Mouse (Mus musculus): ENCODE data around the gene Serpinb6b.

The Serpinb6b gene

DNA sequence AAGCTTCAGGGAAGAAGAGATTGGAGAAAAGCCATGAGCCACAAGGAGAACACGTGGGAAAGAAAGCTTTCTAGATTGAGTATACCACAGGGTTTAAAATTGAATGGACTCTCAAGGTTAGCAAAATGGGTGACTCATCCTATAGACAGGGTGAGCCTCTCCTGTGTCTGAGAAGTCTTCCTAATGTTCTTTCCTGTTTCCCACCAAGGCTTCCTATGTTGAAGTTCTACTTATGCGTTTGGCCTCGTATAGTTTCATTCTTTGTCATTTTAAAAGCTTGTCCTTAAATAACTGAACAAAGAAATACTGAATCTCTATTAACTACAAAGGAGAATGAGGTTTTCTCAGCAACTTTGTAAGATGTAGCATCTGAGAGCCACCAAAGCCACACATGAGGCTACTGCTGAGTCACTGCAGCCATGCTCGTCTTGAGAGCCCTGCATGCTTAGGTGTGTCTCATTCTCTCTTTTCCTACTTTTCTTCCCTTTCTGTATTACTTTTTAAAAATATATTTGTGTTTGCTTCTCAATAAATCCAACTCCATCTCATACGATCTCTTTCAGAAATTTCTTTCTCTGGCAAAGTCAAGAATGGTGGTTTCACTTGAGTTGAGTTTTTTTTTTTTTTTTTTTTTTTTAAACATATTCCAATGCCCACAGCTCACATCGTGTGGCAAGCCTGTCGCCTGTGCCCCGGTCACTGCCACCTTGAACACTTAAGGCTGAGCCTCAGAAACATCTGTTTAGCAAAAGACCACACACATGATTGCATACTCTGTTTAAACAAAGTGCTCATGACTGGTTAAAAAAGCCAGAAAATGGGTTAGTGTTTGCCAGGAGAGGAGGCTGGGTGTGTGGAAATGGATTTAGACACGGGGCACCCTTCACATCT is 38.8 kb downstream of the Serpinb6b start:
- H3K36me3 ChIP-seq (ENCODE audit: control insufficient read depth, insufficient read depth, low read length, poor library complexity, severe bottlenecking), result no peaks in the 10 kb centered on the region
- no peak for DNase-seq (ENCODE audit: low read depth, low spot score)
- H3K27me3 ChIP-seq (ENCODE audit: control insufficient read depth, insufficient read depth, low read length, poor library complexity, severe bottlenecking), result no peaks in the 10 kb centered on the region

DNA sequence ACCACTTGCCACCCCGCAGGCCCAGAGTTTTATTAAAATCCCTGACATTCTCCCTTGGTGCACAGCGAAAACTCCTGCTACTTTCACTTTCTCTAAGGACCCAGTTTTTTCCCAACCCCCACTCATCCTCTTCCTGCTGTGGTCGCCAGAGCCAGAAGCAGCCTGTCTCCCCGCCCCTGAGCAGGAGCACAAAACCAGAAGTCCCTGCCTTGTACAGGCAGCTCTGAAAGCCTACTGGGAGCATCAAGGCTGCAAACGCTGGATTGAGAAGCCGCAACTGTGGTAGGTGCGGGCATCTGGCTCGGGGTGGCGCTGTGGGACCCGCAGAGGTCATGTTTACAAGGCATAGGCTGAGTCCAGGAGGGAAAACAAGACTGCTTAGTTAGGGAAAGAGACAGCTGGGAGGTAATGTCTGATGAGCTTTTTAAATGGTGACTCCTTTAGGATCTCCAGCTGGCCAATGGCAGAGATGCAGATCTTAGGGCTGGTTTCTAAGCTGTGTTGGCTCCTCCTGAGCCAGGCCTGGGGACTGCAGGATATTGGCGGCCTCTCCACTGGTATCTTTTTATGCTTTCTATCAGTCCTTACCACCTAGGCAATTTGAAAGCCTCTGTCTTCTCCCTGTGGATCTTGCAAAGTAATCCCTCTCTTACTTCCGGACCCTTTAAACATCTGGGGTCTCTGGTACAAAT is 39.6 kb downstream of the Serpinb6b start:
- peak; percentile 73 for DNase-seq (ENCODE audit: low read depth, low spot score)
- no peaks in the 10 kb centered on the region for H3K27me3 ChIP-seq (ENCODE audit: control insufficient read depth, insufficient read depth, low read length, poor library complexity, severe bottlenecking)
- H3K36me3 ChIP-seq (ENCODE audit: control insufficient read depth, insufficient read depth, low read length, poor library complexity, severe bottlenecking), result no peaks in the 10 kb centered on the region

GRCm38 (mm10) chr13:33005501-33006075 is 40.6 kb downstream of the Serpinb6b start:
- Histone ChIP-seq H3K36me3 (ENCODE audit: control insufficient read depth, insufficient read depth, low read length, poor library complexity, severe bottlenecking) (no peaks in the 10 kb centered on the region), H3K27me3 (ENCODE audit: control insufficient read depth, insufficient read depth, low read length, poor library complexity, severe bottlenecking) (no peaks in the 10 kb centered on the region)
- no peak for DNase-seq (ENCODE audit: low read depth, low spot score)

DNA sequence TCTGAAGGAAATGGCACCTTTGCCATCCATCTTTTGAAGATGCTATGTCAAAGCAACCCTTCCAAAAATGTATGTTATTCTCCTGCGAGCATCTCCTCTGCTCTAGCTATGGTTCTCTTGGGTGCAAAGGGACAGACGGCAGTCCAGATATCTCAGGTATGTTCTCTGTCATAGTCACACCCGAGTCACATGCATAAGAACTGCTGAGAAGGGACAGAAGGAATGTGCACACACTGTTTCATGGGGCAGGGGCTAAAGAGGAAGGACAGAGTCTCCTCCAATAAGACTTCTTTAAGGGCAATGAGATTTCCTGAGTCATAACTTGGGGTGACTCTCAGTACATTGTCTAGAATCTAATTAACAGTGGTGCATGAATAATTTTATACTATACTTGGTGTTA is 41.5 kb downstream of the Serpinb6b start:
- H3K27me3 ChIP-seq (ENCODE audit: control insufficient read depth, insufficient read depth, low read length, poor library complexity, severe bottlenecking), result no peaks in the 10 kb centered on the region
- no peak for DNase-seq (ENCODE audit: low read depth, low spot score)
- no peaks in the 10 kb centered on the region for H3K36me3 ChIP-seq (ENCODE audit: control insufficient read depth, insufficient read depth, low read length, poor library complexity, severe bottlenecking)

DNA sequence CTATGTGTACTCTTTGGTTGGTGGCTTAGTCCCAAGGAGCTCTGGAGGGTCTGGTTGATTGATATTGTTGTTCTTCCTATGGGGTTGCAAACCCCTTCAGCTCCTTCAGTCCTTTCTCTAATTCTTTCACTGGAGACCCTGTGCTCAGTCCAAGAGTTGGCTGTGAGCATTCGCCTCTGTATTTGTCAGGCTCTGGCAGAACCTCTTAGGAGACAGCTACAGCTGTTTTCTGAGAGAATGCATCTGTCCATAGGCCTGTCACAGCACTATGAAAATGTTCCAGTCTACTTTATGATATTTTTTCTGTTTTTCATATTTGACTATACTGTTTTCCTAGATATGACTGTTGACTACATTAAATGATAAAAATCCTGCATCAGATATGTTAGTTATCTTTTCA is 47.4 kb downstream of the Serpinb6b start:
- H3K27me3 ChIP-seq (ENCODE audit: control insufficient read depth, insufficient read depth, low read length, poor library complexity, severe bottlenecking), result no peaks in the 10 kb centered on the region
- DNase-seq (ENCODE audit: low read depth, low spot score), result no peak
- H3K36me3 ChIP-seq (ENCODE audit: control insufficient read depth, insufficient read depth, low read length, poor library complexity, severe bottlenecking), result peaks cover 8% of the 10 kb centered on the region; the same call in 1 of the 2 replicates

DNA sequence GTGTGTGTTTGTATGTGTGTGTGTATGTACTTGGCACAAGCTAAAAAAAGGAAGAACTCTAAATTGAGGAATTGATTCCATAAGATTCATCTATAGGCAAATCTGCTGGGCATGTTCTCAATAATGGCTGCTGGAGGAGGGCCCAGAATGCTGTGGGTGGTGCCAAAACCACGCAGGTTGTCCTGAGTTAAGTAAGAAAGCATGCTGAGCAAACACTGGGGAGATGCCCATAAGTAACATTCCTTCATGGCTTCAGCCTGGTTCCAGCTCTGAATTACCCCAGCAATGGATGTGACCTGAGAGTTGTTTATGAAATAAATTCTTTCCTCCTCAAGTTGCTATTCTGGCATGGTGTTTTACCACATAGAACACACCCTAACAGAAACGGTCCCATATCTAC is 48.3 kb downstream of the Serpinb6b start:
- DNase-seq (ENCODE audit: low read depth, low spot score), result no peak
- Histone ChIP-seq H3K36me3 (ENCODE audit: control insufficient read depth, insufficient read depth, low read length, poor library complexity, severe bottlenecking) (peaks cover 8% of the 10 kb centered on the region; the same call in 1 of the 2 replicates), H3K27me3 (ENCODE audit: control insufficient read depth, insufficient read depth, low read length, poor library complexity, severe bottlenecking) (no peaks in the 10 kb centered on the region)

GRCm38 (mm10) chr13:33022371-33022770 is 57.4 kb downstream of the Serpinb6b start:
- DNase-seq (ENCODE audit: low read depth, low spot score), result no peak
- Histone ChIP-seq H3K36me3 (ENCODE audit: control insufficient read depth, insufficient read depth, low read length, poor library complexity, severe bottlenecking) (no peaks in the 10 kb centered on the region), H3K27me3 (ENCODE audit: control insufficient read depth, insufficient read depth, low read length, poor library complexity, severe bottlenecking) (no peaks in the 10 kb centered on the region)

DNA sequence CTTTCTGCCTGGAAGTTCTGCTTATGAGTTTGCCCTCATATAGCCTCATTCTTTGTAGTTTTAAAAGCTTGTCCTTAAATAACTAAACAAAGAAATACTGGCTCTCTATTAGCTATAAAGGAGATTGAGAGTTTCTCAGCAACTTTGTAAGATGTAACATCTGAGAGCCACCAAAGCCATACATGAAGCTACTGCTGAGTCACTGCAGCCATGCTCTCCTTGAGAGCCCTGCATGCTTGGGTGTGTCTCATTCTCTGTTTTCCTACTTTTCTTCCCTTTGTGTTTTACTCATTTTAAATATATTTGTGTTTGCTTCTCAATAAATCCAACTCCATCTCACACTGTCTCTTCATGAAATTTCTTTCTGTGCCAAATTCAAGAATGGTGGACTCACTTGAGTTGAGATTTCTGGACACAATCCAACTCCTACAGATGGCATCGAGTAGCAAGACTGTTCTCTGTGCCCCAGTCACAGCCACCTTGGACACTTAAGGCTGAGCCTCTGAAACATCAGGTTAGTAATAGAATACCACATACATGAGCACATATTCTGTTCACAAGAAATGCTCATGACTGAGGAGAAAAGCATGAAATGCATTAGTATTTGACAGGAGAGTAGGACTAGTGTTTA is 61.5 kb downstream of the Serpinb6b start:
- H3K27me3 ChIP-seq (ENCODE audit: control insufficient read depth, insufficient read depth, low read length, poor library complexity, severe bottlenecking), result no peaks in the 10 kb centered on the region

DNA sequence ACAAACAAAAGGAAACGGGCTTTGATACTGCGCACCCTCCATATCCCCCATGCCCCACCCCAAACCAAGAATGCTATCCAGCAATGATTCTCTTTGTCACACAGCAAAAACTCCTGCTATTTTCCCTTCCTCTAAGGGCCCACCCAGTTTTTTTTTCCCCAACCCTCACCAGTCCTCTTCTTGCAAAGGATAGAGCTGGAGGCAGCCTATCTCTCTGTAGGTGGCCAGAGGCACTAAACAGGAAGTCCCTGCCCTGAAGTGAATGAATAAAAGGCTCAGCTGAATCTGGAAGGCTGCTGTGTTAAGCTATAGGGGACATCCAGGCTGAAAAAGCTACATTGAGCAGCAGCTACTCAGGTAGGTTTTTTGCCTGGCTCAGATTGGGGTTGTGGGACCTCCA is 62.2 kb downstream of the Serpinb6b start, which contains the start of gene Serpinb9b:
Serpinb9b (plus strand) TSS at position 173 of the 400 bp plus-strand sequence.
- Histone ChIP-seq H3K36me3 (ENCODE audit: control insufficient read depth, insufficient read depth, low read length, poor library complexity, severe bottlenecking) (no peaks in the 10 kb centered on the region), H3K27me3 (ENCODE audit: control insufficient read depth, insufficient read depth, low read length, poor library complexity, severe bottlenecking) (no peaks in the 10 kb centered on the region)
- no peak for DNase-seq (ENCODE audit: low read depth, low spot score)

More for the DNA sequence above, 61.5 kb downstream of the Serpinb6b start:
- DNase-seq (ENCODE audit: low read depth, low spot score), result no peak
- no peaks in the 10 kb centered on the region for H3K36me3 ChIP-seq (ENCODE audit: control insufficient read depth, insufficient read depth, low read length, poor library complexity, severe bottlenecking)

GRCm38 (mm10) chr13:33028146-33028545 is 63.1 kb downstream of the Serpinb6b start:
- no peak for DNase-seq (ENCODE audit: low read depth, low spot score)
- no peaks in the 10 kb centered on the region for H3K36me3 ChIP-seq (ENCODE audit: control insufficient read depth, insufficient read depth, low read length, poor library complexity, severe bottlenecking)
- no peaks in the 10 kb centered on the region for H3K27me3 ChIP-seq (ENCODE audit: control insufficient read depth, insufficient read depth, low read length, poor library complexity, severe bottlenecking)

DNA sequence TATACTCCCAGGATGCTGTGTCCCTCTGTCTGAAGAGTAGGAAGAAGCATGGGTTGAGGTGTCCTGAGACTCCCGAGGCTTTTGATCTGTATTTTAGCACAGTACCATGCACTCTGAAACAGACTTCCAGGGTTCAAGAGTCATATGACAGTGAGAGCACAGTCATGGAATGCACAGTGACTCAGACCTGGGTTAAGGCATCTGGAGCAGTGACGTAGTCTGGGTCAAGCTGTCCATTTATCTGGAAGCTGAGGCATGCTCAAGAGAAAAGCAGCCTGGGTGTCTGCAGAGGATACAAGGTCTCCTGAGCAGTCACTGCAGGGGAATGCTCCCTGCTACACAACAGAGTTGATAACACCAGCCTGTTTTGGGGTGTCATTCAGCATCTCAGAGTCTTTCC is 63.5 kb downstream of the Serpinb6b start:
- DNase-seq (ENCODE audit: low read depth, low spot score), result no peak
- Histone ChIP-seq H3K36me3 (ENCODE audit: control insufficient read depth, insufficient read depth, low read length, poor library complexity, severe bottlenecking) (no peaks in the 10 kb centered on the region), H3K27me3 (ENCODE audit: control insufficient read depth, insufficient read depth, low read length, poor library complexity, severe bottlenecking) (no peaks in the 10 kb centered on the region)
